Mouse (Mus musculus) kidney, adult 9 months (tissue): Measurements from ENCODE around the gene Rasgrf1.

ENCODE experiments used
- DNase-seq: peaks from one replicate; pipeline ENCODE4 v3.0.0; 2022

Rasgrf1 gene

GRCm38 (mm10) chr9:89970886-89971486 lies 61.3 kb downstream of the Rasgrf1 start:
- DNase-seq: no peak

DNA sequence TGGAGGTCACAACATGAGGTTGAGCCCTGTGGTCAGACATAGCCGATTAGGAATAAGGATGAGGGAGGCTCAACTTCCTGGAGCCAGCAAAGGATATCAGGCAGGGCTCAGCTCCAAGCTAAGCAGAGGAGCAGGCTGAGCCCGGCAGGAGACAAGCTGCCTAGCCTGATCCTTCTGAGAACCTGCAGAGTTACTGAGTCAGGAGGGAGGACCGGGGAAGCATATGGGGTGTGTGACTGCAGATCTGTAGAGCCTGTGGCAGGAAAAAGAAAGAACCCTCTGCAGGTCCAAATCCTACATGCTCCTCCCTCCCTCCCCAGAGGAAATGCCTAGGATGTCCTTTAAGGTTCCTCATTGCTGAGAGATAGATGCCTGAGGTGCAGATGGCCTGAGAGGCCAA lies 62.6 kb downstream of the Rasgrf1 start:
- DNase-seq: no peak

GRCm38 (mm10) chr9:89973856-89974255 lies 64.1 kb downstream of the Rasgrf1 start:
- DNase-seq: peak; percentile 16

DNA sequence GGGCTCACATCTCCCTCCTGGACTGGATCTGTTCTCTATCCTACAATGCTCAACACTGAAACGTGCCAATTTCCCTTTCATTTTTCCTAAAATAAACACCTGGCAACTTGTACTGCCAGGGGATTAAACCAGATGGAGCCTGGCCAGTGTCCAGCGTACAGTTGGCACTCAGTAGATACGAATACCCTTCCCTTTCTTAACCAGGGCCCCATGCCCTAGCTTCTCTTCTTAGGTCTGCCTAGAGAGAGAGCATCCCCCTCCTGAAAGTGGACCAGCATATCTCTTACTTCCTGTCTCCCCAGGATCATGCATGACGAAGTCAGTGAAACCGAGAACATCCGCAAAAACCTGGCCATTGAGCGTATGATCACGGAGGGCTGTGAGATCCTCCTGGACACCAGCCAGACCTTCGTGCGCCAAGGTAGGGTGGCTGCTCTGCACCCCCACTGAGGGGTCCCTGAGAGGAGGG lies 64.8 kb downstream of the Rasgrf1 start:
- no peak for DNase-seq

GRCm38 (mm10) chr9:89976366-89976940 lies 66.7 kb downstream of the Rasgrf1 start:
- no peak for DNase-seq

DNA sequence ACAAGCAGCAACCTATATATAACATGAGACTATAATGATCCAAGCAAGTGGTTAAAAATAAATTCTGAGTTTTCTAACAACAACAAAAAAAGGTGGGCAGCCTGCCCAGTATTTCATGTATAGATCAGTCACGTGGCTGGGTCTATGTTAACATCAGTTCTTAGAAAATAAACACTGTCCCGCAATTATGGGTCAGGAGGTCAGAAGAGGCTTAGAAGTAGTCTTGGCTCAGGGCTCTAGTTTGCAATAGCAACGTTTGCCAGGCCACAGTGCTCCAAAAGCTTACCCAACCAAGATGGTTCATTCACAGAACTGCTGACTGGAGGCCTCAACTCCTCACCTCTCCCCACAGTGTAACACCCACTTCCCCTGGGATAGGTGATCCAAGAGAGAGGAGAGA lies 69.5 kb downstream of the Rasgrf1 start:
- no peak for DNase-seq

DNA sequence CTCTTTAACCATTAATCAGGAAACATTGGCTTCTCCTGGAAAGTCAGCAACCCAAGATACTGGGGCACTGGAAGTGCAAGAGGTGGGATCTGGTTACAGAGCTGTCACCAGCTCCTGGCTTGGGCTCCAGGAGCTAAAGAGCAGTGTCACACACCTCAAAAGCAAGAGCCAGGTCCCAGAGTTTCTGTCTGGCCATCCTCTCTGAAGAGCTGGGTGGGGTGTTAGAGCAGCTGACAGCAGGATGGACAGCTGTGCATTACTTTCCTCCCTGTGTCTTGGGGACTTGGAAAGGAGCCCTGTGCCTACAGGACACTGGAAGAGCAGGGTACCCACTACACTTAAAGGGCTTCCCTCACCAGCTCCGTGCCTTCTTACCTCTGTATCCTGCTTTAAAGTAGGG lies 72.5 kb downstream of the Rasgrf1 start:
- DNase-seq: no peak

DNA sequence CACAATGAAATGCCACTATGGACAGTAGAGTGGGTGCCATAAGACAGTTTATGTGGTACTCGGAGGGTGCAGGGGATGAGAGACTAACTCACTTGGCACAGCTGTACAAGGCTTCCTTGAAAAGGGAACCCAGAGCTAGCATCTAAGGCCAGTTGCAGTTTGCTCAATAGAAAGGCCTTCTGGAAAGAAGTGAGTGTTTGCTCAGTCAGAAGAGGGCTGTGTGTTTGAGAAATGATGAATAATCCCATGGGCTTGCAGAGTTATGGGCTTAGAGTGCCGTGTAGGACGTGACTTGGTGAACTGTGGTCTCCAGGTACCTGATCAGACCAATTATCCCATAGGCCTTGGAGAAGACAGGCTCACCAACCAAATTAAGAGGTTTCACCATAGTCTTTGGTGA lies 78.3 kb downstream of the Rasgrf1 start:
- DNase-seq: no peak

GRCm38 (mm10) chr9:89988811-89989528 lies 79.3 kb downstream of the Rasgrf1 start:
- DNase-seq: no peak

DNA sequence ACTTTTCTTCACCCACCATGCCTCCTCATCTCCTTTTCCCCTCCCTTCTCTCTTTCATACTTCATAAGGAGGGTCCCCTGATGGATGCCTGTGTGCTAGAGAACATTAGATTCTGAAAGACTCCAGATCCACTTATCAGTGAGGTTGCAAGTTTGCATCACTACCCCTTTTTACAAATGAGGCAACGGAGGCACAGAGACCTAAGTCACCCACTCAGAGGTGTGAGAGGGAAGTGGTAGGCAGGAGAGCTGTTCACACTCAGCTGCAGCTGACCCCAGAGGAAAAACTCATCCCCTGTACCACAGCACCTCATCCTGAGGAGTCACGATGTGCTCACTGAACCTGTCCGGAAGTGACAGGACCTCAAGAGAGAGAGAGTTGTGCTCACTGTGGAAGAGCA lies 96.7 kb downstream of the Rasgrf1 start:
- no peak for DNase-seq

DNA sequence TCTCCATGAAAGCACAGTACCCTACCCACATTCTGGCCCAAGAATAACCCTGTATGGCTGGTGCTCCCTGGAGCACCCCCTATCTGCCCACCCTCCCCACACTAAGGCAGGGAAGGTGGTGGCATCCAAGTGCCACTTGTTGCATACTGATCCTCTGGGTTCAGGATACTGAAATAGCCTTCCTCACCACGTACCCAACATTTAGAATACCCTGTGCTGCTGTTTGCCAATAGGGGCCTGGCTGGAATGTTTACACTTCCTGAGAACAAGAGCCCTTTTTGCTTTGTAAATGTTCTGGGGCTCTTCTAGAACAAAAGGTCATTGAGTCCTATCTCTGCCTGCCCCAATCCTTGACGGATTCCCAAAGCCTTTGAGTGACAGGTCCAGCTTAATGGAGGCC lies 97.4 kb downstream of the Rasgrf1 start:
- no peak for DNase-seq

DNA sequence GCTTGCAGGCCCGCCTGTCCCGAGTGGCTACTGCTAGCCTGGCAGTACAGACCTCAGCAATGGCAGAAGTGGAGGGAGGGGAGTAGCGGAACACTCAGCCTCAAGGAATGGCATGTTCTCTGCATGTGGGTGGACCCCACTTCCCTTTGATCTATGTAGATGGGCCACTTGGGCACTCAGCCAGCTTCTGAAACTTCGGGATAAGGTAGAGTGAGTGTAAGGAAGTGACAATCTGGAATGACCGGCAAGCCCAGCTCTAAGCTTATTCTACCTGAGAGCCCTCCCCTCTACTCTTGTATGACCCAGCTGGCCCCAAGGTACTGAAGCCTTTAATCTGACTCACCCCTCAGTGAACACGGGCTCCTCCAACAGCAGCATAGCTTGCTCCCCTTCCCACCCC lies 98.4 kb downstream of the Rasgrf1 start:
- no peak for DNase-seq

GRCm38 (mm10) chr9:90011849-90012248 lies 102.1 kb downstream of the Rasgrf1 start:
- DNase-seq: peak; percentile 9

DNA sequence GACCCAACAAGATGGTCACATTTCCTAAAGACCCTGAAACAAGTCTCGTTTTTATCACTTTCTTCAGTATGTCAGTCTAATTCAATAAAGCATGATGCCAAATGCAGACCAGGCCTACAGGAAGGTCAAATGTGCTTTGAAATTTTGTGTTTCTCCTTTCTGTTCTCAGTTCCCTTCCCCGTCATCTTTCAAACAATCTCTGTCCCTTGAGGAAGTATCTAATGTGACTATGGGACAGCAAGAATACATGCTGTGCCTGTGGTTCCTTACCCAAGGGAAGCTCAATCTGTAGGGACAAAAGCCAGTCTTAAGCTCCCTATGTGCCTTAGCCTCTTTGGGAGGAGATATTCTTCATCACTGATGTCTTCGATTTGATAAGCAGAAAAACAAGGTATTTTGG lies 104.9 kb downstream of the Rasgrf1 start:
- DNase-seq: no peak

- no peak for DNase-seq
These were observed 106.5 kb downstream of the Rasgrf1 start for GRCm38 (mm10) chr9:90016204-90016603.

DNA sequence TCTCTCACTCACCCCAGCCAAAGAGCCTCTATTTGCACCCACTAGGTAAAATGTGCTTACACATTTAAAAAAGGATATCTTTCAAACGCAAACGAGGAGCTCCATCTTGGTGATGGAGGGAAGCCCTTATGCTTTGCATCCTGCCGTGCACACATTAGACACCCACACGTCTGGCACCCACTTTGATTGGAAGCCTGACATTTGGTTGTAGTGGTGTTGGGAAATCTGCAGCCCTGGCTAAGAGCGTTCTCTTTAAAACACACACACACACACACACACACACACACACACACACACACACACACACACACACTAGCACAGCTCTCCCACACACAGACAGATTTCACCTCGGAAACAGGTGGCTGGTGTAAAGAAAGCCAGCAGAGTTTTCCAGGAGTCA lies 111.2 kb downstream of the Rasgrf1 start:
- DNase-seq: no peak

DNA sequence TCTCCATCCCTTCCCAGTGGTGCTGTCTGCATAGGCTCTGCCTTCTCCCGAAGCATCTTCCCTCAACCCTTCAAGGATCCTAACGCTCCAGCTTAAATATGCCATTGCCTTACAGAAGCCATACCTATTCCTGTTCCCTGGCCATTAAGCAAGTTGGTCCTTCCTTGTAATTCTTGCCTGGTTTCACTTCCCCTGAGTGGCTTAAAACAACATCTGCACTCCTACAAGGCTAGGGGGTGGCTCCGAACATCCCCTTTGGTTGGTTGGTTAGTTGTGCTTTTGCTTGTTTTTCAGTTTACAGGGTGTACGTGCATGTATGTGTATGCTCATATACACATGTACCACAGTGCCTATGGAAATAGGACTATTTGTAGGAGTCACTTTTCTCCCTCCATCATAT lies 111.7 kb downstream of the Rasgrf1 start:
- DNase-seq: no peak

DNA sequence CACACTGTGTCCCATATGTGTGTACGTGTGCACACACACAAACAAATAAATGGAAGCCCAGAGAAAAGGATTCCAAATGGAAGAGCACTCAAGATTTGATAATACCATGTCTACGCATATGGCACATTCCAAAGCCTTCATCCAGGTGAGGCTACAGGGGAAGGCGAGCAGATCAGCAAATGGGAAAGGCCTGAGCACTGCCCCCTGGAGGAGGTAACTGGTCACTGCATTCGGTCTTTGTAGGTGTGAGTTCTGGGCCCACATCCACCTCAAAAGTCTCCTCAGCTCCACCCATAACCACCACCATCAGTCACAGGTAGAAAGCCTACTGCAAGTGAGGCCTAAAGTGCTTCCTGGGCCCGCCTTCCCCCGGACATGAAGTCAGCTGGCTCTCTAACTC lies 118.0 kb downstream of the Rasgrf1 start:
- no peak for DNase-seq

- no peak for DNase-seq
These were observed 124.2 kb downstream of the Rasgrf1 start for GRCm38 (mm10) chr9:90033922-90034321.

DNA sequence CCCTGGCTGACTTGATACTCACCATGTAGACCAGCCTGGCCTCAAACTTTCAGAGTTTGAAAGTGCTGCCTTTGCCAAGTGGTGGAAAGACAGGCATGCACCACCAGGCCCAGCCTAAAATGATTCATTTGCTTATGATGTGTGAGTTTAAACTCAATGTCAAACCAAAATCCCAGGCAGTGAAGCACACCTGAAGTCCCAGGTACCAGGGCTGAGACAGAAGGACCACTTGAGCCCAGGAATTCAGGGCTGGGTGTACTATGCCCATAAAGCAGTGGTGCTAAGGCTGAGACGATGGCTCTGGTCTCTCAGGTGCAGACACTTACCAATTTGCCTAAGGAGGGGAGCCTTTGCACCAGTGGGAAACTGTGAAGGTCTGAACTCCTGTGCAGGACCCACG lies 125.5 kb downstream of the Rasgrf1 start:
- no peak for DNase-seq

DNA sequence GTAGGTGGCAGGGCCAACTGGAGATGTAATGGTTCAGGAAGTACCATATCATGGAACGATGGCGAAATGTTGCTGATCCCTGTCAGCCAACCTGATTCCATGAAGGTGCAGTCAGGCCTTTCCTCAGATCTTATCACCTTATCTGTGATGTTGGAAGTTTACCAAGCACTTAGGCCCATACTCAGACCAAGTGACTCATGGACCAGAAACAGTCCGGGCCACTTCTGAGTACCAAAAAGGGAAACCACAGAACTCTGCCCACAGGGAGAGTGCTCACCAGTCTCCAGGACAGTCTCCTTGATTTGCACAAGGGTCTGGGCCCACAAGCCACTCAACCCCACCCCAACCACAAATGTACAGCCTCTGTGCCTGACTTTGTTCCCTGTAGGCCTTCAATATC lies 126.1 kb downstream of the Rasgrf1 start:
- DNase-seq: no peak

GRCm38 (mm10) chr9:90036313-90036712 lies 126.6 kb downstream of the Rasgrf1 start:
- DNase-seq: no peak

DNA sequence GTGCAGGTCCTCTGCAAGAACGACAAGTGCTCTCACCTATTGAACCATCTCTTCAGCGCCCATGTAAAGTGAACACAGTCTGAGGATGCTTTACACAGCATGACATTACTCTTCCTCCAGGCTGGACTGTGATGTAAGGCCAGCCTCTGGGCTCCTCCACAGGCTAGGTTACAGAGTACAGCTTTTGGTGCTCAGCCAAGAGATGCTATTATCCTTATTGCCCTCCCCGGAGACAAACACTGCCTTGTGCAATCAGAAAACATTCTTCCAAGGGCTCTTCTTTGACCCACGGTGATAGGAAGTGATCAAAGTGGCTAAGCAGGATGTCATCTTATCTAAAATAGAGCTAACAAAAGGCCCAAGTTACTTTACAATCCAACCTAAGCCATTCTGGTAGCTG lies 128.8 kb downstream of the Rasgrf1 start:
- DNase-seq: no peak

GRCm38 (mm10) chr9:90040916-90041315 lies 131.2 kb downstream of the Rasgrf1 start:
- no peak for DNase-seq

GRCm38 (mm10) chr9:90041556-90041955 lies 131.8 kb downstream of the Rasgrf1 start:
- no peak for DNase-seq
